Comparison of ENCODE assay signal across 16 mouse cellular contexts in the genomic region with DNA sequence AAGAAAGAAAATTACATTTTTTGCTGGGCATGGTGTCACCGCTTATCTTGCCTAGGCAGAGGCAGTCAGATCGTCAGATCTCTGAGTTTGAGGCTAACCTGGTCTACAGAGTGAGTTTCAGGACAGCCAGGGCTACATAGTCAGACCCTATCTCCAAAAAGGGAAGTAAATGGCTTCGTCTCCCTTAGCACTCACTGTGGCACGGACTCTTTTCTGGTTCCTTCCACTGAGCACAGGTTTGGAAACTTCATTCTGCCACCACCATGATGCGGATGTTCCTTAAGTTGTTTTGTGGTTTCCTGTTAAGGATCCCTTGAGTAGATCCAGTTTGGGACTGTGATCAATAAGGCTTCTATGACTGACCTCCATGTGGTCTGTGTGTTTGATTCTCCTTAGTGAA.
"Had no signal": no experiment of that assay in that cellular context is flagged by ENCODE, and none has a peak within 500 bp of the region (broad histone marks: within the 10 kb centered on the region; RNA-seq: fewer than 3 reads in every experiment).

No protein-coding gene starts in this region.

- H3K27ac ChIP-seq: limb, embryonic 12.5 days; limb, embryonic 15.5 days; liver, embryonic 14.5 days; macrophage; midbrain, embryonic 13.5 days; stomach, embryonic 15.5 days had no signal

- H3K27me3 ChIP-seq: limb, embryonic 15.5 days; midbrain, embryonic 13.5 days; stomach, embryonic 15.5 days had no signal

- H3K36me3 ChIP-seq: limb, embryonic 12.5 days; limb, embryonic 15.5 days; midbrain, embryonic 13.5 days; stomach, embryonic 15.5 days had no signal

- ATAC-seq: liver, postnatal 0 days; lung, postnatal 0 days; midbrain, embryonic 13.5 days had no signal

- H3K4me1 ChIP-seq: stomach, embryonic 15.5 days had no signal

- H3K9ac ChIP-seq: limb, embryonic 12.5 days; limb, embryonic 15.5 days; liver, embryonic 14.5 days; liver, postnatal 0 days; lung, embryonic 14.5 days; midbrain, embryonic 13.5 days; stomach, embryonic 15.5 days had no signal

- H3K4me2 ChIP-seq: limb, embryonic 12.5 days; limb, embryonic 15.5 days; liver, embryonic 11.5 days; lung, embryonic 14.5 days; midbrain, embryonic 13.5 days; stomach, embryonic 15.5 days had no signal

- H3K4me3 ChIP-seq: limb, embryonic 12.5 days; limb, embryonic 15.5 days; midbrain, embryonic 13.5 days; stomach, embryonic 15.5 days had no signal

- DNase-seq: kidney, adult 18-20 months; kidney, adult 9 months; kidney, postnatal 14 days; kidney, postnatal 4 days; left cerebral cortex, postnatal 4 days; liver, postnatal 0 days; lung, embryonic 14.5 days; right cerebral cortex, postnatal 4 days had no signal

- H3K9me3 ChIP-seq: limb, embryonic 12.5 days; limb, embryonic 15.5 days; midbrain, embryonic 13.5 days; stomach, embryonic 15.5 days had no signal
